Mouse (Mus musculus): Measurements from ENCODE around the gene Slc24a3.

DNA sequence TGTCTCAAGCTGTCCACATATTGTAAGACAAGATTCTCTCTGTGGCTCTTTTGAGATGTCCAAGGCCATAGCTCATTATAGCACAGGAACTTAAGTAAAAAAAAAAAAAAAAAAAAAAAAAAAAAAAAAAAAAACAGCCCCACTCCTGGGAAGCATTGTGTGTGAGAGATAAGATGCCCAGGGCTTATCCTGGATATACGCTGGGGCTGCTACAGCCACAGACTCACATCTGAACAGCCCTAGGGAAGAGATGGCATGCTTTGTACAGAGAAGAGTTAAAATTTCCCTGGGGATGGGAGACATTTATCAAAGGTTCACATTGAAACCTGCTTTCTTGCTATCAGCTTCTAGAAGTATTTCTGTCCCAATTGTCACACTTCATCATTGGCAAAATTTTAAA lies 218.2 kb downstream of the Slc24a3 start:
- no peak for TF ChIP-seq CTCF (IDR thresholded peaks at IDR 0.05; ENCODE audit: insufficient read depth, low read length)
- no peak for TF ChIP-seq POLR2A (IDR thresholded peaks at IDR 0.05; ENCODE audit: borderline replicate concordance, extremely low read depth, low read depth, low read length)
